Mouse (Mus musculus) heart, embryonic 11.5 days (tissue): ENCODE measurements at regions not wholly inside any gene's neighbourhood (a gene's known extent, or its start where the extent isn't known, plus 50 kb on each side); places are given as distances from the start of the nearest gene placed in this dataset.

Source experiments
- ATAC-seq: fragments of 200-750 bp; cut with Nextera tagmentation; replicated peaks from 2 replicates; pipeline ENCODE4 v1.8.0; 2017; ENCODE audit warnings: moderate library complexity; ENCODE audit not compliant: insufficient number of reproducible peaks, low FRiP score, low TSS enrichment
- H3K27ac ChIP-seq: fragments of 300-500 bp; sonication (generic); 2 replicates; pipeline ENCODE4 v1.5.1; 2014; ENCODE audit warnings: mild to moderate bottlenecking, low read depth, low read length
- H3K27me3 ChIP-seq: fragments of 300-500 bp; sonication (generic); 2 replicates; pipeline ENCODE4 v1.6.1; 2014; ENCODE audit warnings: mild to moderate bottlenecking, low read length, mixed read lengths; ENCODE audit not compliant: control insufficient read depth, insufficient read depth
- H3K36me3 ChIP-seq: fragments of 300-500 bp; sonication (generic); 2 replicates; pipeline ENCODE4 v1.6.1; 2014; ENCODE audit warnings: mild to moderate bottlenecking, low read length, moderate library complexity, mixed read lengths; ENCODE audit not compliant: control insufficient read depth, insufficient read depth
- H3K4me1 ChIP-seq: fragments of 300-500 bp; sonication (generic); 2 replicates; pipeline ENCODE4 v1.6.1; 2014; ENCODE audit warnings: low read length; ENCODE audit not compliant: control insufficient read depth, insufficient read depth
- H3K4me2 ChIP-seq: fragments of 300-500 bp; sonication (generic); 2 replicates; pipeline ENCODE4 v1.6.1; 2014; ENCODE audit warnings: mild to moderate bottlenecking, moderate library complexity
- H3K4me3 ChIP-seq: fragments of 300-500 bp; sonication (generic); 2 replicates; pipeline ENCODE4 v1.5.1; 2014; ENCODE audit warnings: low read depth, low read length
- H3K9ac ChIP-seq: fragments of 300-500 bp; sonication (generic); 2 replicates; pipeline ENCODE4 v1.6.1; 2014; ENCODE audit warnings: mild to moderate bottlenecking, low read depth, low read length, moderate library complexity
- H3K9me3 ChIP-seq: fragments of 300-500 bp; sonication (generic); replicated peaks from 2 replicates; pipeline ENCODE4 v1.6.1; 2016; ENCODE audit warnings: low read length; ENCODE audit not compliant: control insufficient read depth
- WGBS: fragments of 180-500 bp; shearing (Covaris S2); extraction: QIAGEN DNeasy Blood & Tissue Kit; methylation state at CpG from one replicate; pipeline ENCODE4 v1.1.7; 2014; ENCODE audit not compliant: insufficient replicate concordance; 5-methylcytosine and 5-hydroxymethylcytosine counted together

DNA sequence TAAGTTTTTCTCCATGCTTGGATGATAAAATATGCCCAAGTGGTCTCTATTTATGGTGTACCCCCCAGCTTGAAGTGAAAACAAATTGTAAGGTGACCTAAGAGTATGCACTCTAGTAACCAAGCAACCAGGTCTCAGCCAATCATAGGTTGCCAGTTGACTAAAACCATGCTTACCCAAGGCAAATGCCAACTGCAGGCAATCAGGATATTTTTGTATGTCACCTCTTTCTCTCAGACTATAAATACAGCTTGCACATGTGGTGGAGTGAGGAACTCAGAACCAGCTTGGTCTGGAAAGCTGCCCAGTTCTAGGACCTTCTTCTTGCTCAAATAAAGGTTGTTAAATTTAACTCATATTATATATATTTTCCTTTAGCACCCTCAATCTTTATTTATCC, 476.0 kb upstream of the Gm26657 start:
- Histone ChIP-seq H3K9ac (no peak overlapping the region), H3K4me1 (no peaks in the 10 kb centered on the region), H3K27me3 (no peaks in the 10 kb centered on the region), H3K4me3 (no peak overlapping the region), H3K9me3 (no peaks in the 10 kb centered on the region), H3K27ac (no peak overlapping the region), H3K36me3 (no peaks in the 10 kb centered on the region), H3K4me2 (no peak overlapping the region)
- no peak for ATAC-seq

DNA sequence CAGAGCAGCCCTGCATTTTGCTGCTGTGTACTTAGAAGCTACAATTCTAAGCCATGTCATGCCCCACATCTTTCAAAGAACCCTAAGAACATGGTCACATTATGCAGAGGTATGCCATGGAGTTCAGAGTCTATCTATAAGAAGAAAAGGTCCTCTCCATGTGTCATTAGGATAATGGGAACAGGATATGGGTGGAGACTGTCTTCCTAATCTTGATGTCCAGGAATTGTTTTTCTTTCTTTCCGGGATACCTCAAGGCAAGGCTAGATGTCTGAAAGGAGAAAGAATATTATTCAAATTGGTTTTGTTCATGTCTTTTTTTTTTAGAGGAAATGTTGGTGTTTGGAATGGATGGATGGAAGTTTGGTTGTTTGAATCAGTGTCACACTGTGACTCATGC, 477.3 kb upstream of the Gm26657 start:
- 61% methylated on average over 1 of the region's 1 CpGs for WGBS
- H3K27ac ChIP-seq, result no peak overlapping the region
- no peak overlapping the region for H3K4me3 ChIP-seq
- H3K27me3 ChIP-seq, result no peaks in the 10 kb centered on the region
- H3K4me2 ChIP-seq, result no peak overlapping the region
- ATAC-seq, result no peak
- H3K36me3 ChIP-seq, result no peaks in the 10 kb centered on the region
- H3K9me3 ChIP-seq, result no peaks in the 10 kb centered on the region
- no peaks in the 10 kb centered on the region for H3K4me1 ChIP-seq
- no peak overlapping the region for H3K9ac ChIP-seq

DNA sequence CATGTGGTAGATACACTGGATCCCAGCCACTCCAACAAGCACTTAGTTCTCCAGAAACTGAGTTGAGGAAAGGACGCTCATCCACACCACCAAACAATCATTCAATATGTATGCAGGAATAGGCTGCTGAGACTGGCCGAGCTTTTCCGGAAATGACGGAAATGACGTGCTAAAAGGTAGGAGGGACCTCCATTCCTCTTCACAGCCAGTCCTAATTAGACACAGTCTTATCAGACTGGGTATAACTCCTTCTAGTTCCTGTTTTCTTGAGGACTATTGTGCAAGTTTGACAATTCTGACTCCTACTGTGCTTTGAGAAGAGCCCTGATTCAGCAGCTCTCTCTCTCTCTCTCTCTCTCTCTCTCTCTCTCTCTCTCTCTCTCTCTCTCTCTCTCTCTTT, 477.9 kb upstream of the Gm26657 start:
- Histone ChIP-seq H3K4me3 (no peak overlapping the region), H3K9me3 (no peaks in the 10 kb centered on the region), H3K27me3 (no peaks in the 10 kb centered on the region), H3K27ac (no peak overlapping the region), H3K36me3 (no peaks in the 10 kb centered on the region), H3K4me2 (no peak overlapping the region), H3K4me1 (no peaks in the 10 kb centered on the region), H3K9ac (no peak overlapping the region)
- WGBS, result 71% methylated on average over 5 of the region's 5 CpGs
- ATAC-seq, result no peak

DNA sequence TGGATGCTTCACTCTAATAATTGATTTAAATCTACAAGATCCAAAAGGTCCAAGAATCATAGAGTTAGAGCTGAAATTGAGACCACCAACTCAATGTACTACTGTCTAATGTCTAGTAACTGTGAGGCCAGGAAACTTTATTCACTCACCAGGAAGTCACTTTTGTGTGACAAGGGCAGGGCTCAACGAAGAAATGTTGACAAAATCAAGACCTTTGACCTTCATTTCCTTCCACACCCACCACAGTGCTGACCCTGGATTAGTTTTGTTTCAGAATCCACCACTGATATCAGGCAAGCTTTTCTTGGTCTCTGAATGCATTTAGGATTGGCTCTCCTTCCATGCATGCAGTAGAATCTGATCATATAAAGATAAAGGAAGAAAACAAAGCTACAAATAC, 487.5 kb upstream of the Gm26657 start:
- no peak overlapping the region for H3K4me3 ChIP-seq
- no peaks in the 10 kb centered on the region for H3K27me3 ChIP-seq
- no peak overlapping the region for H3K9ac ChIP-seq
- no peak overlapping the region for H3K27ac ChIP-seq
- ATAC-seq, result no peak
- H3K9me3 ChIP-seq, result no peaks in the 10 kb centered on the region
- H3K4me2 ChIP-seq, result no peak overlapping the region
- no peaks in the 10 kb centered on the region for H3K36me3 ChIP-seq
- H3K4me1 ChIP-seq, result no peaks in the 10 kb centered on the region
- WGBS, result 31% methylated on average over 1 of the region's 1 CpGs

DNA sequence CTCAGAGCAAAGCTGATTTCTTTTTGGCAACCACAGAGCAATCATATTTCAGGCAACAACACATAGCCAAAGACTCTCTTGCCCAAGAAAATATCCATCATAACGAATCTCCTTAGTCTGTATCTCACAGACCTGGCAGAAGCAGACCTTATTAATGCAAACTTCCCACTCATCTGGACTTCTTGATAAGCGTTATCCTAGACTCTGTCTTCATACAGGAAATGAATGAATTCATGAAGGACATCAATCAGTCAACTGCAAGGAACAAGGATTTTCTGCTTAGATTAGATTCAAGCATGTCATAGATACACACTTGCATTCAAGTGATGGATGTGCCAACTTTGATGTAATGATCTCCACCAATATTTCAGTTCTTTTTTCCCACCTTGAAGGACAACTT, 488.1 kb upstream of the Gm26657 start:
- no peak overlapping the region for H3K4me2 ChIP-seq
- no peaks in the 10 kb centered on the region for H3K9me3 ChIP-seq
- 61% methylated on average over 2 of the region's 2 CpGs for WGBS
- no peaks in the 10 kb centered on the region for H3K36me3 ChIP-seq
- H3K27me3 ChIP-seq, result no peaks in the 10 kb centered on the region
- no peak overlapping the region for H3K9ac ChIP-seq
- H3K4me1 ChIP-seq, result no peaks in the 10 kb centered on the region
- H3K27ac ChIP-seq, result no peak overlapping the region
- H3K4me3 ChIP-seq, result no peak overlapping the region
- no peak for ATAC-seq

DNA sequence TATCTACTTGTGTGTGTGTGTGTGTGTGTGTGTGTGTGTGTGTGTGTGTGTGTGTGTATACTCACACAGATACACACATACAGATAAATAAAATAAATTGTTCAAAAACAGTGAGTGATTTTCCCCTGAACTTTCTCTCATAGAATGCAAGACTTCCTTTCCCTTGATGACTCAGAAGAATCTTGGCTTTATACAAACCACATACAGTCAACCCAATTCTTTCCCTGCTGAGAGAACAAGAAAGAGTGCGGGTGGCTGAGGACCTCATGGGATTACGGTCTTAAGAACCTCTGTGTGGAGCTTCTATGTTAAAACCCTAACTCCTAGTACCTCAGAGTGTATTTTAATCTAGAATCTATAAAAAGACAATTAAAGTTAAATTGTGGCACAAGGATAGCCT, 489.3 kb upstream of the Gm26657 start:
- no peak overlapping the region for H3K9ac ChIP-seq
- no peak for ATAC-seq
- no peak overlapping the region for H3K4me2 ChIP-seq
- H3K4me3 ChIP-seq, result no peak overlapping the region
- no peaks in the 10 kb centered on the region for H3K9me3 ChIP-seq
- H3K27ac ChIP-seq, result no peak overlapping the region
- no peaks in the 10 kb centered on the region for H3K4me1 ChIP-seq
- 91% methylated on average over 2 of the region's 2 CpGs for WGBS
- H3K27me3 ChIP-seq, result no peaks in the 10 kb centered on the region
- H3K36me3 ChIP-seq, result no peaks in the 10 kb centered on the region

DNA sequence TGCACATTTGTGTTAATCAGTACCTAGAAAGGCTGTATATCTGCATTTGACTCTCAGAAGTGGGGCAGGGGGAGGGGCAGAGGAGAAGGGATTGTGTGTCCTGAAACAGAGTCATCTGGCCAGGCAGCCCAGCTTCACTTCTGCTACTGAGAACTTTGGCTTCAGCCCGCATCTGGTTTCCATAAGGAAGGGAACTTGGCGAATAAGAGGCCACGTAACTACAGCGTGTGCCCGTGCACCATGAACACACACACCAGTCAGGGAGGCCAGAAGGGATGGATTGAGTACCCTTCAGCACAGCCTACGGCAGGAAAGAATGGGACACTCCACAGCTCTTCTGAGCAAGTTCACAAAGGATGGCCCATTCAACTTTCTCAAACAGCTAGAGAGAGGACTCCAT, 496.0 kb upstream of the Gm26657 start:
- Histone ChIP-seq H3K4me1 (no peaks in the 10 kb centered on the region), H3K9me3 (no peaks in the 10 kb centered on the region), H3K4me3 (no peak overlapping the region), H3K4me2 (no peak overlapping the region), H3K9ac (no peak overlapping the region), H3K27me3 (no peaks in the 10 kb centered on the region), H3K27ac (no peak overlapping the region), H3K36me3 (no peaks in the 10 kb centered on the region)
- ATAC-seq, result no peak
- 77% methylated on average over 6 of the region's 6 CpGs for WGBS

DNA sequence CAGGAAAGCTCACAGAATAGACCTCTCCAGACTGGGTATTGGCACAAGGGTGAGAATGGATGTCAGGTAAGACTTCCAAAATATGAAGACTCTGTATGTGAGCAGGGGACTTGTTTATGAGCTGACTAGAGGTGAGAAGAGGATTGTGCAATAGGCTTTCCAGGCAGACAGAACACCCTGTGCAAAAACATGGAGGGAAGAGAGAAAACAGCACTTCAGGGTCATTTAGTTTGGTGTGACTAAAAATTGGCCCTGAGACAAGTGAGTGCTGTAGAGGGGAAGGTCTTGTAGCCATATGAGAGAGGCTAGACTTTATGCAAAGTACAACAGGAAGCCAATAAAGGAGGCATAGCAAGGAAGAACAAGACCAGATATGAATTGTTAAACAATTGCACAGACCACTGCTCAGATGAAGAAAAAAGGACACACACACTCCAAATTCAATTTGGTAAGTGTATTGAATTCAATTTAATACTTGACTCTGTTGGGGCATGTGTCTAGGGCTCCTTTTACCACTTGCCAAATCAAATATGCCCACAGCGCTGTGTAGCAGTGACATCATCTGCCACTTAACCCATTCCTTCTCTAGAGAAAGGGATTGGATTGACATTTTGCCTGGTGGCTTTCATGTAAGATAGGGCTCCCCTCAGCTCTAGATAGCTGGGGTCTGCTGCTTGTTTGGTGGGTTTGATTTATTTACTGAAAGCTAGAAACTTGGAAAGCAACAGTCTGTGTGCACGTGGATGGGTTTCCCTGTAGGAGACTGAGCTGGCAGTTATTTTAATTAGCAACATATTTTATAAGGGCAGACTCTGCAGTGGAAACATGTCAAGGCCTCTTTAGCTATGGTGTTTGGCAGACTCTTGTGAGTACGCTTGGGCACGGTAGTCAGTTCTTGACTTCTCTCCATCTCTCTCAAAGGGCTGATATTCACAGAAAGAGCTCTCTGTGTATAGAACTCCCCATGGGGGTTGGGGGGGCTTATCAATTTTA, 501.1 kb upstream of the Gm26657 start:
- no peak overlapping the region for H3K4me3 ChIP-seq
- no peaks in the 10 kb centered on the region for H3K36me3 ChIP-seq
- H3K4me2 ChIP-seq, result no peak overlapping the region
- 68% methylated on average over 4 of the region's 4 CpGs for WGBS
- ATAC-seq, result no peak
- H3K27me3 ChIP-seq, result no peaks in the 10 kb centered on the region
- no peaks in the 10 kb centered on the region for H3K9me3 ChIP-seq
- no peak overlapping the region for H3K27ac ChIP-seq
- no peaks in the 10 kb centered on the region for H3K4me1 ChIP-seq
- H3K9ac ChIP-seq, result no peak overlapping the region

DNA sequence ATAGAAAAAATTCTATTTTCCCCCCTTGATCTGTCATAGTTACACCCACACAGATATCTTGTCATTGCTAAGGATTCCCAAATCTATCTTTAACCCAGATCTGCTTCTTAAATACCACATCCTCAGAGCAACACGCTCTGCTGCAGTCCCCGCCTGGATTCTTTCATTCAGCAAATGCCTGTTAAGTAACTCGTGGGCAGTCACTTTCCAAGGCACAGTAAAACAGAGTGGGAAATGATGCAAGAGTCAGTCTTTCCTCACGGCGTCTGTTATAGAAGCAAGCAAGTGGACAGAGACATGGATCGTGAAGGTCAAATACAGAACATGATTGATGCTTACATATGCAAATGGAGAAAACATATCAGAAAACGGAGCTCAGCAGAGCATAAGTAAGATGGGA, 508.5 kb upstream of the Gm26657 start:
- H3K9me3 ChIP-seq, result no peaks in the 10 kb centered on the region
- H3K36me3 ChIP-seq, result no peaks in the 10 kb centered on the region
- no peak overlapping the region for H3K27ac ChIP-seq
- WGBS, result 65% methylated on average over 7 of the region's 7 CpGs
- no peak overlapping the region for H3K4me3 ChIP-seq
- H3K4me1 ChIP-seq, result no peaks in the 10 kb centered on the region
- H3K27me3 ChIP-seq, result no peaks in the 10 kb centered on the region
- H3K9ac ChIP-seq, result no peak overlapping the region
- no peak for ATAC-seq
- no peak overlapping the region for H3K4me2 ChIP-seq
